Mouse (Mus musculus) G1E (cell line): ENCODE measurements around the gene Kat7. TPM values are rescaled to one million over a fixed set of nuclear protein-coding genes. Genes with fewer than 3 reads are reported as not detected.

Source experiments
- ATAC-seq: 2 replicates; pipeline ENCODE4 v1.8.0; 2016; ENCODE audit warnings: mild to moderate bottlenecking; ENCODE audit not compliant: insufficient number of reproducible peaks, poor library complexity, low FRiP score, severe bottlenecking; ENCODE audit errors: extremely low read depth
- DNase-seq: peaks from one replicate; pipeline ENCODE4 v3.0.0; 2012; ENCODE audit warnings: low spot score
- H3K27me3 ChIP-seq: 2 replicates; pipeline ENCODE4 v1.6.1; 2012; ENCODE audit warnings: mild to moderate bottlenecking, low read length, inconsistent platforms; ENCODE audit not compliant: insufficient read depth
- H3K36me3 ChIP-seq: replicated peaks from 2 replicates; pipeline ENCODE3; 2012; ENCODE audit warnings: mild to moderate bottlenecking, inconsistent platforms
- H3K4me1 ChIP-seq: 2 replicates; pipeline ENCODE4 v1.6.1; 2012; ENCODE audit warnings: low read depth, low read length, inconsistent platforms, mixed read lengths; ENCODE audit not compliant: insufficient read depth
- H3K4me3 ChIP-seq: 2 replicates; pipeline ENCODE4 v1.5.1; 2012; ENCODE audit warnings: low read depth, mild to moderate bottlenecking, inconsistent platforms, low read length, moderate library complexity, mixed read lengths
- H3K9me3 ChIP-seq: replicated peaks from 2 replicates; pipeline ENCODE4 v1.6.1; 2012; ENCODE audit warnings: inconsistent platforms
- CTCF ChIP-seq: IDR thresholded peaks from 2 replicates; pipeline ENCODE4 v1.5.1; 2012; ENCODE audit warnings: low read depth, low read length, inconsistent platforms, mixed read lengths
- GATA1 ChIP-seq: IDR thresholded peaks from 2 replicates; pipeline ENCODE4 v1.6.1; 2012; ENCODE audit warnings: borderline replicate concordance, low read length, inconsistent platforms, mixed read lengths
- GATA2 ChIP-seq: IDR thresholded peaks from 2 replicates; pipeline ENCODE4 v1.6.1; 2012; ENCODE audit warnings: low read depth, low read length, inconsistent platforms, borderline replicate concordance
- POLR2AphosphoS5 ChIP-seq: IDR thresholded peaks from 2 replicates; pipeline ENCODE4 v1.6.1; 2012; ENCODE audit warnings: low read depth, low read length, inconsistent platforms; ENCODE audit not compliant: insufficient replicate concordance
- TAL1 ChIP-seq: conservative IDR thresholded peaks from 2 replicates; pipeline ENCODE4 v1.6.1; 2012; ENCODE audit warnings: low read depth, low read length, inconsistent platforms, mixed read lengths
- polyA plus RNA-seq: library from polyadenylated mRNA; stranded (reverse); fragments of >175 nt; gene quantifications from 2 replicates; pipeline ENCODE4 v1.2.3, GENCODE M21; 2012
- total RNA-seq, 2 experiments: library from RNA; stranded (forward) in 1 of 2; stranded (reverse) in 1 of 2; fragments of 200-1000 nt in 1 of 2; fragments of >200 nt in 1 of 2; fragmentation: Nextera tagmentation in 1 of 2; gene quantifications; 2 replicates each; pipeline ENCODE4 v1.2.3; 2014 to 2017

The Kat7 gene
- total and polyA plus RNA-seq, 3 experiments: 33.6 to 144 (median 66.5) TPM

GRCm38 (mm10) chr11:95354228-95354944, 44.3 kb upstream of the Kat7 start:
- H3K36me3 ChIP-seq: peaks cover 88% of the 10 kb centered on the region

GRCm38 (mm10) chr11:95353226-95353625, 43.2 kb upstream of the Kat7 start:
- no peak for ATAC-seq
- no peak overlapping the region for H3K4me3 ChIP-seq
- no peak for TF ChIP-seq POLR2AphosphoS5
- no peak for TF ChIP-seq GATA2
- TF ChIP-seq TAL1: no peak
- TF ChIP-seq GATA1: no peak
- no peak for TF ChIP-seq CTCF

More at GRCm38 (mm10) chr11:95354228-95354944, 44.3 kb upstream of the Kat7 start:
- no peak for TF ChIP-seq GATA2
- TF ChIP-seq CTCF: no peak
- TF ChIP-seq TAL1: no peak
- TF ChIP-seq POLR2AphosphoS5: no peak
- TF ChIP-seq GATA1: no peak
- Histone ChIP-seq H3K4me1 (peaks cover 78% of the 10 kb centered on the region), H3K27me3 (no peaks in the 10 kb centered on the region), H3K4me3 (no peak overlapping the region), H3K9me3 (no peaks in the 10 kb centered on the region)
- DNase-seq: no peak
- no peak for ATAC-seq

DNA sequence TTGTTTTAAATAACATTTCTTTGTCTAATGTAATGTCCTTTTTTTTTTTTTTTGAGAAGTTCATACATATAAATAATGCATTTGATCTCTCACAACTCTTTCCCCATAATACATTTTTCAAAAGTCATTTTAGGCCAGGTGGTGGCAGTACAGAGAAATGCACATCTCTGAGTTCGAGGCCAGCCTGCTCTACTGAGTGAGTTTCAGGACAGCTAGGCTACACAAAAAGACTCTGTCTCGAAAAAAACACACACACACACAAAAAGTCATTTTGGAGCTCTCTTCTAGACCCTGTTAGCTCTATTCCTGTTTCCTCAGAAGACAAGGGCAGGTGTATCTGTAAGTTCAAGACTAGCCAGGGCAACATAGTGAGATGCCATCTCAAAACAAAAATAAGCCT, 42.6 kb upstream of the Kat7 start:
- ATAC-seq (no peak), DNase-seq (no peak)
- Histone ChIP-seq H3K4me1 (peaks cover 70% of the 10 kb centered on the region), H3K36me3 (peaks cover 88% of the 10 kb centered on the region), H3K9me3 (no peaks in the 10 kb centered on the region), H3K4me3 (no peak overlapping the region), H3K27me3 (no peaks in the 10 kb centered on the region)
- no peak for TF ChIP-seq TAL1
- TF ChIP-seq POLR2AphosphoS5: no peak
- TF ChIP-seq GATA1: no peak
- TF ChIP-seq CTCF: no peak
- TF ChIP-seq GATA2: no peak

More at GRCm38 (mm10) chr11:95353226-95353625, 43.2 kb upstream of the Kat7 start:
- Histone ChIP-seq H3K27me3 (no peaks in the 10 kb centered on the region), H3K9me3 (no peaks in the 10 kb centered on the region), H3K36me3 (peaks cover 88% of the 10 kb centered on the region), H3K4me1 (peaks cover 76% of the 10 kb centered on the region)
- no peak for DNase-seq

DNA sequence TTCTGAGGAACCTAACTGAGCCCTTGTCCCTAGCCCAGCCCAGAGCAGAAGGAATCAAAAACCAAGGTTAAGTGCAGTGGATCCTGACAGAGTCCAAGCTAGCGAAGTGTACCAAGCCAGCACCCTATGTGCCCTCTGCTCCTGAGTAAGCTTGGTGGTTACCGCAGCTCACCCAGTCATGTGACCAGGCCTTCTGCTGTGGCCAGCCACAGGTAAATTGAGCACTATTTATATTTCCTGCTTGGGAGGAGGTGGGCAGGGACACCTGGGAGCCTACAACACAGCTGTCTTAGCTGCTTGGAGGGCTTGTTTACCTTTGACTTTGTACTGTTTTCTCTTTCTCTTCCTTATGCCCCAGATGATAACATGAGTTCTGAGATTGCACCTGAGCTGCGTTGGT, 40.9 kb upstream of the Kat7 start:
- Histone ChIP-seq H3K4me3 (no peak overlapping the region), H3K27me3 (no peaks in the 10 kb centered on the region), H3K9me3 (no peaks in the 10 kb centered on the region), H3K36me3 (peaks cover 95% of the 10 kb centered on the region), H3K4me1 (peaks cover 60% of the 10 kb centered on the region)
- ATAC-seq (no peak), DNase-seq (no peak)
- TF ChIP-seq TAL1: no peak
- no peak for TF ChIP-seq CTCF
- TF ChIP-seq GATA1: no peak
- TF ChIP-seq GATA2: no peak
- TF ChIP-seq POLR2AphosphoS5: no peak

DNA sequence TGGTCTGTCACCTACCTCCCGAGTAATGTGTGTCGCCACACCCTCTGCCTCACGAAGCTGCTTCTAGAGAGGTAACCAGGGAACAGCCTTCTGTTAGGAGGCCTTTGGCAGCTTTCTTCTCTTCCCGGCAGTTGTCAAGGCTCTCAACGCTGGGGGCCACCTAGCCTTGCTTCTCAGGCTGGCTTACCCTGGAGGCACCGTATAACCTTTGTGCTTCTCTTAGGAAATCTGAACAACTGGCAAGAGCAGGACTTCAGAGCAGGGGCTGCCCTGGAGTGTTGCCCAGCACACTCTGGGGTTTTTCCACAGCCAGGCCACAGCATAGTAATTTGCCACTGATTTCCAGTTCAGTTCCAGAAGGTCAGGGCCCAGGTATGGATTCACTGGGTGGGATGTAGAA, 40.2 kb upstream of the Kat7 start:
- ATAC-seq (no peak), DNase-seq (no peak)
- peaks cover 95% of the 10 kb centered on the region for H3K36me3 ChIP-seq
- no peaks in the 10 kb centered on the region for H3K27me3 ChIP-seq
- no peaks in the 10 kb centered on the region for H3K9me3 ChIP-seq
- peaks cover 60% of the 10 kb centered on the region for H3K4me1 ChIP-seq
- TF ChIP-seq CTCF (no peak), TAL1 (no peak), GATA2 (no peak), POLR2AphosphoS5 (no peak), GATA1 (no peak)
- H3K4me3 ChIP-seq: no peak overlapping the region

DNA sequence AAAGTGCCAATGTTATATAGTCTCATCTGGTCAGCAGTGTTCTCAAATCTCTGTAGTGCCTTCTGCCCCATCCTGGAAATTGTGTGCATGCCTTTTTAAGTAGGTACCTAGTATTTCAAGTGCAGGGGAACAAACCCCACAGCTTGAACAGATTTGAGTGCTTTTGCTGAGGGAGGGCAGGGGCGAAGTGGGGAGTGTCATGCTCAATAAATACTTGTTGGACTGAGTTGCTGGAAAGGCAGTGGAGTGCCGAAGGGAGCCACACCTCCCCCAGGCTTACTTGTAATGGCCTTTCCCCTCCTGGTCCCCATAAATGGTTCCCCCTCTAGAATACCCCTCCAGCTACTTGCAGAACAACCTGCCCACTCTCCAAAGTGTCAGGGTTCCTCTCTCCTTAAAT, 34.1 kb upstream of the Kat7 start:
- H3K9me3 ChIP-seq: no peaks in the 10 kb centered on the region
- DNase-seq (no peak), ATAC-seq (no peak)
- peaks cover 89% of the 10 kb centered on the region for H3K36me3 ChIP-seq
- TF ChIP-seq POLR2AphosphoS5 (no peak), GATA1 (no peak), GATA2 (no peak), CTCF (no peak), TAL1 (no peak)
- no peak overlapping the region for H3K4me3 ChIP-seq
- H3K4me1 ChIP-seq: peaks cover 76% of the 10 kb centered on the region
- H3K27me3 ChIP-seq: no peaks in the 10 kb centered on the region
